Mouse (Mus musculus) spleen, adult 2 months (tissue): ENCODE results near the gene Higd2a.

ENCODE experiments used
- CTCF ChIP-seq: fragments of 200-500 bp; IDR thresholded peaks from 2 replicates; pipeline ENCODE4 v1.5.1; 2011; ENCODE audit warnings: mild to moderate bottlenecking, inconsistent platforms; ENCODE audit not compliant: insufficient read depth, insufficient read length, insufficient replicate concordance; ENCODE audit errors: extremely low read depth
- POLR2A ChIP-seq: fragments of 200-500 bp; IDR thresholded peaks from 2 replicates; pipeline ENCODE4 v1.6.1; 2011; ENCODE audit warnings: low read depth, low read length, inconsistent platforms

DNA sequence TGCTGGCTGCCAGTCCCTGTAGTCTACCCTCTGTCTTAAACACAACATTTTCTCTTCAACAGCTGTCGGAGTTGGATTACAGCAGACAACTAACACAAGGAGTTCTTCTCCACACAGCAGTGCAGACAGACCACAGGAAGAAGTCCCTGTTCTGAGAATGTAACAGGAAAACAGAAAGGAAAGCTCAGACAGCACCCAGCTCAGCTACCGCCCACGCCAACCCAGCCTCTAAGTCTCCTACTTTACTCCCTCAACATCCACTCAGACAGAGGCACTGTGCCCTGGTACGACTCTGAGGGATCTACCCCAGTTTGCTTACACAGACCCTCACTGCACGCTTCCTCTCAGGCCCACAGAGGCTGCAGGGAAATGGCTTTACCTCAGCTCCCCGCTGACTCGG, 29.4 kb upstream of the Higd2a start:
- TF ChIP-seq CTCF (no peak), POLR2A (no peak)
